Mouse (Mus musculus): ENCODE measurements around the gene Shmt2. TPM values are rescaled to one million over a fixed set of nuclear protein-coding genes. Genes with fewer than 3 reads are reported as not detected.

Shmt2 gene
- 101 and 126 TPM in 2 replicates for polyA plus RNA-seq (2016; fragmentation: Nextera tagmentation; extraction: Ambion mirVana)

DNA sequence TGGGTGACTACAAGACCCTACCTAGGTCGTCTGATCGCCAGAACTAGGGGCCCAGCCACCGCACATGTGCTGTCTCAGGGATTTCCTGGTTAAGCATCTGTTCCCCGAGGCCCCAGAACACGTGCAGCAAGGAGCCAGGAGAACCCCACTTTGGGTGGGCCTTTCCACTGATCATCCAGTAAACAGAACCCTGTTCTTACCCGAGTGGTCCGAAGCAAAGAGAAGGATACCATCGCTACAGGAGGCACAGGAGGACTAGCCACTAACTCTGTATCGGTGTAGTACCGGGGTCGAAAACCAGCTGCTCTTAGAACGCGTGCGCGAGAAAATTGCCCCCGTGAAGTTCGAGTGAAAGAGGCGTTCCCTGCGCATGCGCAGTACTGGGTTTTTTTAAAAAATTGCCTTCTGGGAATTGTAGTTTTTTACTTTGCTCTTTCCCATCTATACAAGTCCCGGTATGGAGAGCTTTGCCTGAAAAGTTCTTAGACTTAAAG, at the start of gene Shmt2:
Gene Shmt2, minus strand, starts transcription at position 357 of the 494 bp plus-strand sequence.
- Histone ChIP-seq H3K27me3 (ENCODE audit: insufficient read depth, poor library complexity, severe bottlenecking) (peaks cover 67% of the 10 kb centered on the region), H3K9me3 (no peaks in the 10 kb centered on the region), H3K4me1 (peaks cover 50% of the 10 kb centered on the region), H3K4me3 (peak within 1 kb of the TSS; percentile 74), H3K27ac (peak within 1 kb of the TSS; percentile 85), H3K36me3 (peaks cover 36% of the 10 kb centered on the region)
- peak; percentile 95 for DNase-seq (ENCODE audit: low spot score)
- under 1% methylated on average over 21 of the region's 21 CpGs for WGBS

DNA sequence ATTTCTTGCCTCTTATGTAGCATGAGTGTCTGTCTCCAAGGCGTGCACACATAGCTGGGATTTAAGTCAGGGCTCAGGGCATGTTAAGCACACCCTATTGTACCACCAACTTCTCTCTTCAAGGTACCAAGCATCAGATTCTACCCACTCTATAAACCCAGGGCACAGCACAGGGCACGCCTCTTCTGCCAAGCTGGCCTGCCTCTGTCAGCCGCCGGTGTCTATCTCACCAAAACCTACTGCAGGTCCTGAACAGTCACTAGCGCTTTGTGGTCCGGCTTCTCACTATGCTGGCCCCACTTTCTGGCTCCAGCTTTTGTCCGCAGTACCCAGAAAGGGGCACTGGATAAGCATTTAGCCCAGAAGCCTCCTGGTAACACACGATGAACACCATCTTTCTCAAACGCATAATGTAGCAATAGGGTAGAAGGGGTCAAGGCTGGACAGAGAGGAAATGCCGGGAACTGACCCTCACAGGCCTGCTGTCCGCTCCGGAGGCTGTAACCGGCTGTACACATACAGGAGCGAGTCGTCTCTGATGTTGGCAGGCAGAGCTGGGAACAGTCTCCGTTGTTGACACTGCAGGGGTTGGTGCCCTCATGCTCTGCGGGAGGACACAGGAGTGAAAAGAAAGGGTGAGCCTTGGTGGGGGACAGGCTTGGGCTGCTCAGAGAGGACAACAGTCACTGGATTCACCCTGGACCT, 48.8 kb upstream of the Shmt2 start:
- Histone ChIP-seq H3K9me3 (no peaks in the 10 kb centered on the region), H3K36me3 (peaks cover 79% of the 10 kb centered on the region), H3K4me3 (no peak overlapping the region), H3K27ac (no peak overlapping the region; the same call in 1 of the 2 replicates), H3K27me3 (ENCODE audit: insufficient read depth, poor library complexity, severe bottlenecking) (no peaks in the 10 kb centered on the region), H3K4me1 (peaks cover 6% of the 10 kb centered on the region)
- WGBS: 87% methylated on average over 17 of the region's 17 CpGs
- DNase-seq (ENCODE audit: low spot score): no peak

DNA sequence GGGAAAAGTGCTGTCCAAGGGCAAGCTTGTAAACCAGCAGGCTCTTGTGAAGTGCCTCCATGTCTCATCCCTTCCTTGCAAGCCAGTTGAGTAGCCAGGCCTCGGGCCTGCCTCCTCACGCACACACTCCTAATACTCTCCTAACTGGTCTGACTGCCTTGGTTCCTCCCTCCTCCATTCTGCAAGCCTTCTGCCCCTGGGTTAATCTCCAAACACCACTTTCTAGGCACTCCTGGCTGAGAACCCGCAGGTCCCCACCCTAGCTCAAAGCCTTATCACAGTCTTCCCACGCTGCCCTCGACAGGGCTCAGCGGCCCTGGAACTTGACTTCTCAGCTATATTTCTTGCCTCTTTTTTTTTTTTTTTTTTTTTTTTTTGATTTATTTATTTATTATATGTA, 48.1 kb upstream of the Shmt2 start:
- no peak for DNase-seq (ENCODE audit: low spot score)
- peaks cover 78% of the 10 kb centered on the region for H3K36me3 ChIP-seq
- H3K4me3 ChIP-seq: no peak overlapping the region
- peaks cover 10% of the 10 kb centered on the region for H3K4me1 ChIP-seq
- WGBS: 60% methylated on average over 6 of the region's 6 CpGs
- no peaks in the 10 kb centered on the region for H3K27me3 ChIP-seq (ENCODE audit: insufficient read depth, poor library complexity, severe bottlenecking)
- H3K9me3 ChIP-seq: no peaks in the 10 kb centered on the region
- H3K27ac ChIP-seq: no peak overlapping the region

DNA sequence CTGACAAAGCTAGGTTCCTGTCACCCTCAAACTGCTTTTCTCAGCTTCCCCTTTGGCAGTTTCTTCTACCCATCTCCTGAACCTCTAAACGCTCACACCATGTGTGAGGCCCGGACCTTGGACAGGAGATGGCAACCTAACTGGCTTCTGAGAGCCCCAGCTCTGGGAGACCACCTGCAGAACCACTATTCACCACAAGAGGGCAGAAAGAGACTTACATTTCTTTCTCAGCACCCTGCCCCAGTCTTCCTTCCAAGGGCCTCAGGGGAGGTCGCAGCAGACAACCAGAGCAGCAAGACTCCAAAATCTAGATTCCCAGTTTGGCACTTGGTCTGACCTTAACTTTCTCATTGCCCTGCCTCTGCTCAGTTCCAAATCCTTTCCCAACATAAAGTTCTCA, 47.2 kb upstream of the Shmt2 start:
- no peaks in the 10 kb centered on the region for H3K27me3 ChIP-seq (ENCODE audit: insufficient read depth, poor library complexity, severe bottlenecking)
- H3K4me3 ChIP-seq: no peak overlapping the region
- no peak overlapping the region for H3K27ac ChIP-seq
- WGBS: 31% methylated on average over 3 of the region's 3 CpGs
- peak; percentile 85 for DNase-seq (ENCODE audit: low spot score)
- H3K9me3 ChIP-seq: no peaks in the 10 kb centered on the region
- peaks cover 13% of the 10 kb centered on the region for H3K4me1 ChIP-seq
- peaks cover 70% of the 10 kb centered on the region for H3K36me3 ChIP-seq

DNA sequence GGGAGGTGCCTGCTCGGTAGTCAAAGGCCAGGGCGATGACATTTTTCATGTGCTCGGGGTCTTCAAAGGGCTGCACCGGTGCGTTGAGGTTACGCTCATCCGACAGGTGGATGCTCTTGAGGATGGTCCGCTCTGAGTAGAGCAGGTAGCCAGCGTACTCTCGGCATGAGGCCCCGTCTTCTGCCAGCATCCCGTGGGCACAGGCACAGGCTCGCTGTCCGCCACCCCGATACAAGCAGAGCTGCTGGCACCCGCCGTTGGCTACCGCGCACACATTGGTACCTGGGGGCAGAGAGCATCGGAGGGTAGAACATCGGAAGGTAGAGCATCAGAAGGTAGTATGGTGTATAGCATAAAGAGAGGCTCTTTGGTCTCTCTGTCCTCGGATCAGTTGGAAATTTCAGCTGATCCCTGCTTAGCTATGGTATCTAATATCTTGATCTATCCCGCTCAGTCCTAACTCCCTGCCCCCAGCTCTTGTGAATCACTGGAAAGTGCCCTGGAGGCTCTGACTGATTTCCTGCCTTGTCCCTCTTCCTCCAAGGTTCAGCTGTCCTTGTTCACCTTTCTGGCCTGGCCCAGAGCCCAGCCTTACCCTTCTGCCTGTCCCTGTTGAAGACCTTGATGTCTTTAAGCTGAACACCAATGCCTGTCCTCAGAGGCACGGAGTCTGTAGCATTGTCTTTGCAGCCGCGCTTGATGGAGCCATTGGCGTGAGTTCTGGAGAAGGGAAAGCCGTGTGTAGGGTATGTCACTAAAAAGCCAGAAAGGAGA, 44.5 kb upstream of the Shmt2 start:
- Histone ChIP-seq H3K4me3 (no peak overlapping the region), H3K27ac (no peak overlapping the region), H3K36me3 (peaks cover 71% of the 10 kb centered on the region), H3K4me1 (peaks cover 32% of the 10 kb centered on the region), H3K9me3 (no peaks in the 10 kb centered on the region), H3K27me3 (ENCODE audit: insufficient read depth, poor library complexity, severe bottlenecking) (no peaks in the 10 kb centered on the region)
- DNase-seq (ENCODE audit: low spot score): no peak
- 93% methylated on average over 28 of the region's 28 CpGs for WGBS

DNA sequence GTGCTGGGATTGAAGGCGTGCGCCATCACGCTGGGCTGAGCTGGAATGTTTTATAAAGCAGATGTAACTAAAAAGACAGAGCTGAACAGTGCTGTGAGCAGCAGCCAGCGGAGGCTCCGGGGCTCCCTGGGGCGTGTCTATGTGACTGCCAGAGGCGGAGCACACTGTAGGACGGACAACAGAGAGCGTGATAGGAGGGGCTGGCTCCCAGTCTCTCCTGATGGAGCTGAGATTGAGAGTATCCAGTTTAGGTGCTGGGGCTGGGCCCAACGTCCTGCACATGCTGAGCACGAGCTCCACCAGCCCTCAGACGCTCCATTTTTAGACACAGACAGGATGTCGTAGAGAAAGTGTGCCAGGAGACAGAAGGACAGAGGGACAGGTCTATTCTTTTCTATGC, 42.1 kb upstream of the Shmt2 start:
- Histone ChIP-seq H3K4me1 (peaks cover 27% of the 10 kb centered on the region), H3K9me3 (no peaks in the 10 kb centered on the region), H3K4me3 (peak overlapping the region; percentile 5; the same call in 1 of the 2 replicates), H3K36me3 (peaks cover 82% of the 10 kb centered on the region), H3K27ac (peak overlapping the region; percentile 67), H3K27me3 (ENCODE audit: insufficient read depth, poor library complexity, severe bottlenecking) (no peaks in the 10 kb centered on the region)
- peak; percentile 84 for DNase-seq (ENCODE audit: low spot score)
- WGBS: 40% methylated on average over 13 of the region's 13 CpGs

DNA sequence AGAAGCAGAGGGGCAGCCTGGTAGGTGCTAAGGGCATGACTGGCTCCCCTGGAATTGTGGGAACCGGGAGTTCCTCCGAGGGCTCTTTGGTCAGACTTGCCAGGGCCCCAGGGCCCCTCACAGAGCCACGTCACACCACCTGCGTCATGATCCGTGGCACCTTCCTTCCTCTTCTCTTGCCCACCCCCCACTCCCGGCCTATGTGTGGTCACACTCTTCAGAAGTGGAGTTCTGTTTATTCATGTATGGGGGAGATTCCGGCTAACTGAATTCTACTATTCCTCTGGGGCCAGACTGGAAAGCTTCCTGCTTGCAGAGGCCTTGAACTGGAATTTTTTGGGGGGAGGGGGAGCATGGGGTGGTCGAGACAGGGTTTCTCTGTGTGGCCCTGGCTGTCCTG, 41.6 kb upstream of the Shmt2 start:
- WGBS: 61% methylated on average over 8 of the region's 8 CpGs
- DNase-seq (ENCODE audit: low spot score): no peak
- Histone ChIP-seq H3K9me3 (no peaks in the 10 kb centered on the region), H3K36me3 (peaks cover 84% of the 10 kb centered on the region), H3K27me3 (ENCODE audit: insufficient read depth, poor library complexity, severe bottlenecking) (no peaks in the 10 kb centered on the region), H3K4me3 (peak overlapping the region; percentile 5; the same call in 1 of the 2 replicates), H3K27ac (peak overlapping the region; percentile 72), H3K4me1 (peaks cover 27% of the 10 kb centered on the region)

DNA sequence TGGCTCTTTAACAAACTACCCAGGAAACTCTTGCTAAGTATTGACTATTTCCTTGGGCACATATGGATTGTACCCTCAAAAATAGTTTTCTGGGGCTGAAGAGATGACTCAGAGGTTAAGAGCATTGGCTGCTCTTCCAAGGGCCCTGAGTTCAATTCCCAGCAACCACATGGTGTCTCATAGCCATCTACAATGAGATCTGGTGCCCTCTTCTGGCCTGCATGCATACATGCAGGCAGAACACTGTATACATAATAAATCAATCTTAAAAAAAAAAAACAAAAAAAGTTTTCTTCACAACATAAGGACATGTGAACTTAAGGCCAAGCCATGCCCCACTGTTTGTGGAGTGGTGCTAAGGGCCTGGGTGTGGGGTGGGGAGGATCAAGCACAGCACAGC, 38.9 kb upstream of the Shmt2 start:
- Histone ChIP-seq H3K27ac (no peak overlapping the region), H3K36me3 (peaks cover 88% of the 10 kb centered on the region), H3K4me3 (no peak overlapping the region), H3K9me3 (no peaks in the 10 kb centered on the region), H3K4me1 (peaks cover 27% of the 10 kb centered on the region), H3K27me3 (ENCODE audit: insufficient read depth, poor library complexity, severe bottlenecking) (no peaks in the 10 kb centered on the region)
- DNase-seq (ENCODE audit: low spot score): no peak

DNA sequence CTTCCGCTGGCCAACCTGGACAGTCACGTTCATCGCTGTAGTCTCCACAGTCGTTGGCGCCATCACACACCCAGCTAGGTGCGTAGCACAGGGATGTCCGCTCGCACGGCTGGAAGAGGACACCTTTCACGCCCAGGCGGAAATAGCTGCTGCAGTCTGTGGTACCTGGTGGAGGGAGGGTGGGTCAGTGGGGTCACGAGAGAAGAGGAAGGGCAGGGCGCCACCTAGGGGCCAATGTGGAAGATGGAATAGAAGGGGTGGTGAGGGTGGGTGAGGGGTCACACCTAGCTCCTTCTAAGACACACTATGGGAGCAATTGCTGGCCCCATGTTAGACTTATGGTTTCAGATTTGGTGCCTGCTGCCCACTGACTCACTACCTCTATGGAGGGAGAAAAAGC, 35.2 kb upstream of the Shmt2 start:
- Histone ChIP-seq H3K4me3 (no peak overlapping the region), H3K27me3 (ENCODE audit: insufficient read depth, poor library complexity, severe bottlenecking) (no peaks in the 10 kb centered on the region), H3K36me3 (peaks cover 99% of the 10 kb centered on the region), H3K9me3 (no peaks in the 10 kb centered on the region), H3K27ac (no peak overlapping the region), H3K4me1 (no peaks in the 10 kb centered on the region)
- WGBS: 88% methylated on average over 13 of the region's 13 CpGs
- DNase-seq (ENCODE audit: low spot score): no peak

DNA sequence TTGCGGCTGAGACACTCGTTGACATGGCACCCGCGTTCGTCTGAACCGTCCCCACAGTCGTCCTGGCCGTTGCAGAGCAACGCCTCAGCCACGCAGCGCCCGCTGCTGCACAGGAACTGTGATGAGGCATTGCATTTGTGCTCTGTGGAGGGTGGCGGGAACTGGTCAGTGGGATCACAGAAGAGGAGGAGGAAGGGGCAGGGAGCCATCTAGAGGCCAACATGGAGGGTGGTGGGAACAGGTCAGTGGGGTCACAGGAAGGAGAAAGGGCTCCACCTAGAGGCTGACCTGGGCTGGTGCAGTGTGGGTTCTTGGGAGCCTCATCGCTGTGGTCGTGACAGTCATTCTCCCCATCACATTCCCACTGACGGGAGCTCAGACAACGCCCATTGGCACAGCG, 33.5 kb upstream of the Shmt2 start:
- DNase-seq (ENCODE audit: low spot score): no peak

DNA sequence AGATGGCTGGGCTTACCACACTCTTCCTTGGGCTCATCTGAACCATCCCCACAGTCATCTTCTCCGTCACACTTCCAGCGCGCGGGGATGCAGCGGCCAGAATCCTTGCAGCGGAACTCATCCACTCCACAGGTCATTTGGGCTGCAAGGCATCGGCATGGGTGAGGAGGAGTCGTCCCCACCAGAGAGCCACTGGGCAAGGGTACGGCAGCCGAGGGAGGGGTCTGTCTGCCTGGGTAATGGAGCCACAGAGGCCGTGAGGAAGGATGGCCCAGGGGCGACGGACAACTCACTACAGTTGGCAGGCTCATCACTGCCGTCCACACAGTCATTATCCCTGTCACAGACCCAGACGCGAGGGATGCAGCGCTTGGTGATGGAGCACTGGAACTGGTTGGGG, 27.6 kb upstream of the Shmt2 start:
- Histone ChIP-seq H3K27ac (no peak overlapping the region), H3K27me3 (ENCODE audit: insufficient read depth, poor library complexity, severe bottlenecking) (no peaks in the 10 kb centered on the region), H3K4me1 (no peaks in the 10 kb centered on the region), H3K9me3 (no peaks in the 10 kb centered on the region), H3K4me3 (no peak overlapping the region), H3K36me3 (peaks cover 100% of the 10 kb centered on the region)
- 89% methylated on average over 17 of the region's 17 CpGs for WGBS
- no peak for DNase-seq (ENCODE audit: low spot score)

More for the DNA sequence above, 33.5 kb upstream of the Shmt2 start:
- no peak overlapping the region for H3K27ac ChIP-seq
- no peaks in the 10 kb centered on the region for H3K27me3 ChIP-seq (ENCODE audit: insufficient read depth, poor library complexity, severe bottlenecking)
- no peaks in the 10 kb centered on the region for H3K4me1 ChIP-seq
- H3K4me3 ChIP-seq: no peak overlapping the region
- no peaks in the 10 kb centered on the region for H3K9me3 ChIP-seq
- H3K36me3 ChIP-seq: peaks cover 100% of the 10 kb centered on the region
- 73% methylated on average over 18 of the region's 18 CpGs for WGBS

DNA sequence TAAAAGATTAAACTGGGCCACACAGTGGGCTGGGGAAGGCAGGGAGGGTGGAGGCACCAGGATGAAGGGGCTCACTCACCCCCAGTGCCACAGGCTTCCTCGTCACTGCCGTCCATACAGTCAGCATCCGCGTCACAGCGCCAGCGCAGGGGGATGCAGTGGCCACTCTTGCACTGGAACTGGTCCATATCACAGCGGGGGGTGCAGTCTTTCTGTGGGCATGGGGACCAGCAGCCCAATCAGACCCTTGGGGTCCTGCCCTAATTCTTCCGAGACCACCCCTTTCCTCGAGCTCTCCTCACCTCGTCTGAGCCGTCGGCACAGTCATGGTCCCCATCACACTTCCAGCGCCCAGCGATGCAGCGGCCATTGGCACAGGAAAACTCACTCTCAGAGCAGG, 26.0 kb upstream of the Shmt2 start:
- DNase-seq (ENCODE audit: low spot score): no peak
- 95% methylated on average over 15 of the region's 15 CpGs for WGBS
- Histone ChIP-seq H3K27me3 (ENCODE audit: insufficient read depth, poor library complexity, severe bottlenecking) (no peaks in the 10 kb centered on the region), H3K36me3 (peaks cover 97% of the 10 kb centered on the region), H3K4me3 (no peak overlapping the region), H3K9me3 (no peaks in the 10 kb centered on the region), H3K4me1 (no peaks in the 10 kb centered on the region), H3K27ac (no peak overlapping the region)

DNA sequence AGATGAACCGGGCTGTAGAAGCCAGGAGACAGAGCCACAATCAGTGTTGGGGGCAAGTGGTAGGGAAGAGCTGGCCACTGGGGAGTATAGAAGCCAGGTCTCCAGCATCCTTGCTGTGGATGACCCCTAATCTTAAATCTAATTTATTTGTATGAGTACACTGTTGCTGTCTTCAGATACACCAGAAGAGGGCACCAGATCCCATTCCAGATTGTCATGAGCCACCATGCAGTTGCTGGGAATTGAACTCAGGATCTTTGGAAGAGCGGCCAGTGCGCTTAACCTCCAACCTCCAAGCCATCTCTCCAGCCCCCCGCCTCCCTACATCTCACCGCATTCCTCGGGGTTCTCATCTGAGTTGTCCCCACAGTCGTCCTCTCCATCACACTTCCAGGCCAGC, 24.3 kb upstream of the Shmt2 start:
- no peak overlapping the region for H3K4me3 ChIP-seq
- WGBS: 79% methylated on average over 7 of the region's 7 CpGs
- peaks cover 97% of the 10 kb centered on the region for H3K36me3 ChIP-seq
- no peaks in the 10 kb centered on the region for H3K27me3 ChIP-seq (ENCODE audit: insufficient read depth, poor library complexity, severe bottlenecking)
- no peaks in the 10 kb centered on the region for H3K4me1 ChIP-seq
- no peak for DNase-seq (ENCODE audit: low spot score)
- no peaks in the 10 kb centered on the region for H3K9me3 ChIP-seq
- H3K27ac ChIP-seq: no peak overlapping the region
